Mouse (Mus musculus) cerebellum, adult (tissue): Measurements from ENCODE around the gene Plekha1.

Experiments
- ATAC-seq: cut with Nextera tagmentation; 2 replicates; pipeline ENCODE4 v1.9.2; 2017; ENCODE audit warnings: mild to moderate bottlenecking, moderate library complexity, mixed read lengths; ENCODE audit not compliant: insufficient number of reproducible peaks, low FRiP score, low TSS enrichment

Plekha1 gene

GRCm38 (mm10) chr7:130857973-130858372, 7.6 kb upstream of the Plekha1 start:
- ATAC-seq, result no peak

GRCm38 (mm10) chr7:130859926-130860325, 5.6 kb upstream of the Plekha1 start:
- no peak for ATAC-seq

GRCm38 (mm10) chr7:130860721-130861142, 4.8 kb upstream of the Plekha1 start:
- ATAC-seq, result no peak

GRCm38 (mm10) chr7:130862501-130862900, 3.1 kb upstream of the Plekha1 start:
- ATAC-seq, result no peak

- no peak for ATAC-seq
Measured at GRCm38 (mm10) chr7:130864711-130865110, 845 bp upstream of the Plekha1 start.

- no peak for ATAC-seq
Measured at GRCm38 (mm10) chr7:130866640-130867039, 1.1 kb downstream of the Plekha1 start.

GRCm38 (mm10) chr7:130867256-130867655, 1.7 kb downstream of the Plekha1 start:
- no peak for ATAC-seq

- ATAC-seq, result no peak
Measured at GRCm38 (mm10) chr7:130884161-130884560, 18.6 kb downstream of the Plekha1 start.

GRCm38 (mm10) chr7:130886246-130886645, 20.7 kb downstream of the Plekha1 start:
- ATAC-seq, result no peak

GRCm38 (mm10) chr7:130887946-130888345, 22.4 kb downstream of the Plekha1 start:
- no peak for ATAC-seq

- ATAC-seq, result no peak
Measured at GRCm38 (mm10) chr7:130890871-130891270, 25.3 kb downstream of the Plekha1 start.

- no peak for ATAC-seq
Measured at GRCm38 (mm10) chr7:130892973-130893372, 27.4 kb downstream of the Plekha1 start.

- ATAC-seq, result no peak
Measured at GRCm38 (mm10) chr7:130894931-130895617, 29.5 kb downstream of the Plekha1 start.

- ATAC-seq, result no peak; the same call in 1 of the 2 replicates
Measured at GRCm38 (mm10) chr7:130895618-130895945, 30.0 kb downstream of the Plekha1 start.

GRCm38 (mm10) chr7:130896064-130896463, 30.5 kb downstream of the Plekha1 start:
- ATAC-seq, result no peak

- ATAC-seq, result no peak
Measured at GRCm38 (mm10) chr7:130897201-130897600, 31.6 kb downstream of the Plekha1 start.

GRCm38 (mm10) chr7:130898373-130898772, 32.8 kb downstream of the Plekha1 start:
- ATAC-seq, result no peak

GRCm38 (mm10) chr7:130900233-130900848, 34.8 kb downstream of the Plekha1 start:
- no peak for ATAC-seq

GRCm38 (mm10) chr7:130902929-130903328, 37.4 kb downstream of the Plekha1 start:
- no peak for ATAC-seq

GRCm38 (mm10) chr7:130903505-130904074, 38.0 kb downstream of the Plekha1 start:
- ATAC-seq, result no peak

GRCm38 (mm10) chr7:130904571-130905365, 39.2 kb downstream of the Plekha1 start:
- ATAC-seq, result no peak
